Mouse (Mus musculus): ENCODE data around the gene Mctp1. TPM values are rescaled to one million over a fixed set of nuclear protein-coding genes. Genes with fewer than 3 reads are reported as not detected.

The Mctp1 gene
- polyA plus RNA-seq, 1 experiment = 0.44 TPM

GRCm38 (mm10) chr13:76529915-76530314 lies 145.6 kb downstream of the Mctp1 start:
- H3K27me3 ChIP-seq (ENCODE audit: control insufficient read depth, insufficient read depth, low read length) = no peaks in the 10 kb centered on the region
- no peaks in the 10 kb centered on the region for H3K36me3 ChIP-seq (ENCODE audit: control insufficient read depth, insufficient read depth, low read length)
- H3K4me1 ChIP-seq (ENCODE audit: control insufficient read depth, insufficient read depth, low read length) = no peaks in the 10 kb centered on the region
- TF ChIP-seq CTCF (IDR thresholded peaks at IDR 0.05; ENCODE audit: control insufficient read depth, insufficient read depth, insufficient replicate concordance, low read depth, low read length) = no peak
- TF ChIP-seq POLR2A (IDR thresholded peaks at IDR 0.05; ENCODE audit: control insufficient read depth, low read depth, low read length) = no peak
- no peak overlapping the region for H3K4me3 ChIP-seq (ENCODE audit: control insufficient read depth, low read depth, low read length)
- H3K27ac ChIP-seq (ENCODE audit: control insufficient read depth, insufficient read depth, low read depth, low read length) = no peak overlapping the region

GRCm38 (mm10) chr13:76530867-76531504 lies 146.7 kb downstream of the Mctp1 start:
- H3K36me3 ChIP-seq (ENCODE audit: control insufficient read depth, insufficient read depth, low read length) = no peaks in the 10 kb centered on the region
- H3K4me1 ChIP-seq (ENCODE audit: control insufficient read depth, insufficient read depth, low read length) = no peaks in the 10 kb centered on the region
- TF ChIP-seq POLR2A (IDR thresholded peaks at IDR 0.05; ENCODE audit: control insufficient read depth, low read depth, low read length) (no peak), CTCF (IDR thresholded peaks at IDR 0.05; ENCODE audit: control insufficient read depth, insufficient read depth, insufficient replicate concordance, low read depth, low read length) (no peak)
- H3K27ac ChIP-seq (ENCODE audit: control insufficient read depth, insufficient read depth, low read depth, low read length) = no peak overlapping the region
- no peak overlapping the region for H3K4me3 ChIP-seq (ENCODE audit: control insufficient read depth, low read depth, low read length)
- H3K27me3 ChIP-seq (ENCODE audit: control insufficient read depth, insufficient read depth, low read length) = no peaks in the 10 kb centered on the region

- no peaks in the 10 kb centered on the region for H3K4me1 ChIP-seq (ENCODE audit: control insufficient read depth, insufficient read depth, low read length)
- H3K27me3 ChIP-seq (ENCODE audit: control insufficient read depth, insufficient read depth, low read length) = no peaks in the 10 kb centered on the region
- H3K4me3 ChIP-seq (ENCODE audit: control insufficient read depth, low read depth, low read length) = no peak overlapping the region
- no peaks in the 10 kb centered on the region for H3K36me3 ChIP-seq (ENCODE audit: control insufficient read depth, insufficient read depth, low read length)
- TF ChIP-seq CTCF (IDR thresholded peaks at IDR 0.05; ENCODE audit: control insufficient read depth, insufficient read depth, insufficient replicate concordance, low read depth, low read length) = no peak
- no peak for TF ChIP-seq POLR2A (IDR thresholded peaks at IDR 0.05; ENCODE audit: control insufficient read depth, low read depth, low read length)
- H3K27ac ChIP-seq (ENCODE audit: control insufficient read depth, insufficient read depth, low read depth, low read length) = no peak overlapping the region
Observed at GRCm38 (mm10) chr13:76547854-76548253, 163.5 kb downstream of the Mctp1 start.

- Histone ChIP-seq H3K4me3 (ENCODE audit: control insufficient read depth, low read depth, low read length) (no peak overlapping the region), H3K4me1 (ENCODE audit: control insufficient read depth, insufficient read depth, low read length) (no peaks in the 10 kb centered on the region), H3K27me3 (ENCODE audit: control insufficient read depth, insufficient read depth, low read length) (no peaks in the 10 kb centered on the region), H3K36me3 (ENCODE audit: control insufficient read depth, insufficient read depth, low read length) (no peaks in the 10 kb centered on the region), H3K27ac (ENCODE audit: control insufficient read depth, insufficient read depth, low read depth, low read length) (no peak overlapping the region)
- no peak for TF ChIP-seq CTCF (IDR thresholded peaks at IDR 0.05; ENCODE audit: control insufficient read depth, insufficient read depth, insufficient replicate concordance, low read depth, low read length)
- no peak for TF ChIP-seq POLR2A (IDR thresholded peaks at IDR 0.05; ENCODE audit: control insufficient read depth, low read depth, low read length)
Observed at GRCm38 (mm10) chr13:76560918-76561317, 176.6 kb downstream of the Mctp1 start.

GRCm38 (mm10) chr13:76561594-76561993 lies 177.3 kb downstream of the Mctp1 start:
- no peak overlapping the region for H3K27ac ChIP-seq (ENCODE audit: control insufficient read depth, insufficient read depth, low read depth, low read length)
- TF ChIP-seq CTCF (IDR thresholded peaks at IDR 0.05; ENCODE audit: control insufficient read depth, insufficient read depth, insufficient replicate concordance, low read depth, low read length) = no peak
- no peak for TF ChIP-seq POLR2A (IDR thresholded peaks at IDR 0.05; ENCODE audit: control insufficient read depth, low read depth, low read length)
- H3K27me3 ChIP-seq (ENCODE audit: control insufficient read depth, insufficient read depth, low read length) = no peaks in the 10 kb centered on the region
- no peaks in the 10 kb centered on the region for H3K4me1 ChIP-seq (ENCODE audit: control insufficient read depth, insufficient read depth, low read length)
- no peaks in the 10 kb centered on the region for H3K36me3 ChIP-seq (ENCODE audit: control insufficient read depth, insufficient read depth, low read length)
- H3K4me3 ChIP-seq (ENCODE audit: control insufficient read depth, low read depth, low read length) = no peak overlapping the region

- no peaks in the 10 kb centered on the region for H3K36me3 ChIP-seq (ENCODE audit: control insufficient read depth, insufficient read depth, low read length)
- H3K27me3 ChIP-seq (ENCODE audit: control insufficient read depth, insufficient read depth, low read length) = no peaks in the 10 kb centered on the region
- H3K4me1 ChIP-seq (ENCODE audit: control insufficient read depth, insufficient read depth, low read length) = no peaks in the 10 kb centered on the region
- TF ChIP-seq POLR2A (IDR thresholded peaks at IDR 0.05; ENCODE audit: control insufficient read depth, low read depth, low read length) = no peak
- TF ChIP-seq CTCF (IDR thresholded peaks at IDR 0.05; ENCODE audit: control insufficient read depth, insufficient read depth, insufficient replicate concordance, low read depth, low read length) = no peak
- no peak overlapping the region for H3K27ac ChIP-seq (ENCODE audit: control insufficient read depth, insufficient read depth, low read depth, low read length)
- H3K4me3 ChIP-seq (ENCODE audit: control insufficient read depth, low read depth, low read length) = no peak overlapping the region
Observed at GRCm38 (mm10) chr13:76564061-76564460, 179.7 kb downstream of the Mctp1 start.

- Histone ChIP-seq H3K4me3 (ENCODE audit: control insufficient read depth, low read depth, low read length) (no peak overlapping the region), H3K27ac (ENCODE audit: control insufficient read depth, insufficient read depth, low read depth, low read length) (no peak overlapping the region)
- no peak for TF ChIP-seq POLR2A (IDR thresholded peaks at IDR 0.05; ENCODE audit: control insufficient read depth, low read depth, low read length)
- no peak for TF ChIP-seq CTCF (IDR thresholded peaks at IDR 0.05; ENCODE audit: control insufficient read depth, insufficient read depth, insufficient replicate concordance, low read depth, low read length)
Observed at GRCm38 (mm10) chr13:76566024-76566423, 181.7 kb downstream of the Mctp1 start.

More at GRCm38 (mm10) chr13:76566024-76566423, 181.7 kb downstream of the Mctp1 start:
- no peaks in the 10 kb centered on the region for H3K27me3 ChIP-seq (ENCODE audit: control insufficient read depth, insufficient read depth, low read length)
- no peaks in the 10 kb centered on the region for H3K4me1 ChIP-seq (ENCODE audit: control insufficient read depth, insufficient read depth, low read length)
- H3K36me3 ChIP-seq (ENCODE audit: control insufficient read depth, insufficient read depth, low read length) = no peaks in the 10 kb centered on the region
